Mouse (Mus musculus) heart, postnatal 10 days (tissue): ENCODE data around the gene Mmadhc. TPM values are rescaled to one million over a fixed set of nuclear protein-coding genes. Genes with fewer than 3 reads are reported as not detected.

Source experiments
- DNase-seq, 2 experiments: peaks; one replicate each; pipeline ENCODE4 v3.0.0; 2021
- intact Hi-C: fragments of 180-260 bp; cut with DNase I; formaldehyde crosslinking; loops from one replicate; pipeline ENCODE4 v1.15.1; 2025
- total RNA-seq, 2 experiments: library from RNA; stranded (reverse); gene quantifications; 2 replicates each; pipeline ENCODE4 v1.2.3; 2021

The Mmadhc gene
- total RNA-seq, 2 experiments from 2014 or later = 152 to 156 TPM

GRCm38 (mm10) chr2:50268514-50268913 is 28.1 kb downstream of the Mmadhc start:
- no peak for DNase-seq
- intact Hi-C loops = no loop called here

- DNase-seq = no peak
- intact Hi-C loops = no loop called here
Observed at GRCm38 (mm10) chr2:50267046-50267445, 29.6 kb downstream of the Mmadhc start.

GRCm38 (mm10) chr2:50265215-50265785 is 31.3 kb downstream of the Mmadhc start:
- intact Hi-C loops = no loop called here
- no peak for DNase-seq

- intact Hi-C loops = no loop called here
- no peak for DNase-seq
Observed at GRCm38 (mm10) chr2:50264059-50264458, 32.5 kb downstream of the Mmadhc start.

- intact Hi-C loops = no loop called here
- DNase-seq = no peak
Observed at GRCm38 (mm10) chr2:50254955-50255354, 41.6 kb downstream of the Mmadhc start.

- intact Hi-C loops = no loop called here
- DNase-seq = no peak
Observed at GRCm38 (mm10) chr2:50248551-50248950, 48.0 kb downstream of the Mmadhc start.

GRCm38 (mm10) chr2:50233491-50233890 is 63.1 kb downstream of the Mmadhc start:
- peak in 1 of 2 experiments; percentile 3 for DNase-seq
- intact Hi-C loops = no loop called here

Other genes starting within 250 kb of the Mmadhc start
- gene Lypd6, start 230.4 kb downstream of the Mmadhc start, total RNA-seq = 1 to 10 TPM in 1 of 2 experiments, under 1 TPM in 1; 0.29 to 1.2 TPM